Mouse (Mus musculus) adrenal gland, postnatal 10 days (tissue): Measurements from ENCODE around the gene Ltbp4. TPM values are rescaled to one million over a fixed set of nuclear protein-coding genes. Genes with fewer than 3 reads are reported as not detected.

Experiments used
- DNase-seq: peaks from one replicate; pipeline ENCODE4 v3.0.0; 2021; ENCODE audit warnings: mixed read lengths
- total RNA-seq, 2 experiments: library from RNA; stranded (reverse); gene quantifications; 2 replicates each; pipeline ENCODE4 v1.2.3; 2021

Ltbp4 gene
- total RNA-seq, 2 experiments from 2014 or later, result 107 to 111 TPM

DNA sequence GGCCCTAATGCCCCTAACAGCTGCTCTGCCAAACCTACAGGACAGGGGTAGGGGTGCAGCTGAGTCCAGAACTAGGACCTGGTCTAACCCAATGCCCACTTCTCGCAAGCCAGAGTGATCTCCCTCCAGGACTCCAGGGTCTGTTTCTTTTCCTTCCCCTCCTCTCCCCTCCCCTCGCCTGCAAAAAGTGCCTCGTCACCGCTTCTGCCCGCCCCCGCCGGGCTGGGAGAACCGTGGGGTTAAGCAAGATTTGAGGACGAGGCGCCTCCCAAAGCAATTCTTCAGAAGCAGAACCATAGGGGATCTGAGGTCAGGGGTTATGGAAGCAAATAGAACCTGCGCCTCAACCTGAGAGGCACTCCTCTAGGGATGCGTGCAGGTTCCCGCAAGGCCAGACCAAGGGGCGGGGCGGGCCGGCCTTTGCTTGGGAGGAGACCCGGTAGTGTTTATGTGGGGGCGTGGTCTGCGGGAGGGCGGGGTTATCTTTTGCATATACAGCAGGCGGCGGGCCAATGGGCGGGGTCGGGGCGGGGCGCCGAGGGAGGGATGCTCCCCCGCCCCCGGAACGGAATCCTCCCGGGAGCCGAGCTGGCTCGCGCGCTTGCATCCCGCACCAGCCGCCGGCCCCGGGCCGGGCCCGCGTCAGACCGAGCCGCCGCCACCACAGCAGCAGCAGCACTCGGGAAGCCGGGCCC lies 79.1 kb downstream of the Ltbp4 start, which contains the start of gene Numbl:
Numbl (plus strand) TSS at position 229 of the 695 bp plus-strand sequence.
- peak; percentile 97 for DNase-seq

DNA sequence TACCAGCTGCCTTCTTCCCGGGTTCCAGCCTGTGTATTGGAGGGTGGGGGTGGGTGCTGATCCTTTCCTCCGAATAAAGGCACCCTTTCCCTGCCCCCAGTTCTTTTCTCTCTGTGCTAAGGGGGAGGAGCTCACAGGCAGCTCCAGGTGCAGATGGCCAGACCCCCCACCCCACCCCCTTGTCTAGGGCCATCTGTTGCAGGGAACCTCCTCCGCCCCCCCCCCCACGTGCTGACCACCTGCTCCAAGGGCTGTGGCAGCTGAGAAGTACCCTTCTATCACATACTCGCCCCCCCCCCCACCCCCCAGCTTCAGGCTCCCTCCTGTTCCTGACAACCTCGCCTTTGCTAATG lies 79.7 kb downstream of the Ltbp4 start:
- no peak for DNase-seq

DNA sequence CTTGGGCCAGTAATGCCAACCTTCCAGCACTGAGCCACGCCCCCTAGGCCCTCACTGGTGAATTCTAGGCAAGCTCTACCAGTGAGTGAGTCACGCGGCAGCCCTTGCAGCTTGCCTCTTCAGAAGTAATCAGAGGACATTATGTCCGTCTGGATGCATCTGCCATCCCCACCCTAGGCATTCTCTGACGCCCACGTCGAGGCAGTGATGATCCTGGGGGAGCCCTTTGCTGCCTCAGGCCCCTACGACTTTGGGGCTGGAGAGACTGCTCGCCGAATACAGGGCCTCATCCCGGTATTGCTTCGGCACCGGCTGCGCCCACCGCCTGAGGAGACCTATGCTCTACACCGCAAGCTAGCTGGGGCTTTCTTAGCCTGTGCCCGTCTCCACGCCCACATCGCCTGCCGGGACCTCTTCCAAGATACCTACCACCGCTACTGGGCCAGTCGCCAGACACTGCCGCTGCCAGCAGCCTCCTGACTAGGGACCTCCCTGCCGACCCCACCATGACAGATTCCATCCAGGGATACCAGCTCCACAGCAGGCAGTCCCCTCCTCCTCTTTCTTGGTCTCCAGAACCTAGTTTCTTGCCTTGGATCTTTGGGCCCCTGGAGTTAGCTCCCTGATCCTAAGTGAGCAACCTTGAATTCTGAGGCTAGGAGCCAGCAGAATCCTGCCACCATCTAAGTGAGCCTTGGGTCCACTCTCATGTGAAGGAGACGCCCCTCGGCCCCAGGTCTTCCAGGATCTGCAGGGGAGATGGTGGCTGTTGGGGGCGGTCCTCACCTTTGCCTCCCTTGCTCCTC lies 80.2 kb downstream of the Ltbp4 start:
- DNase-seq, result peak; percentile 78

DNA sequence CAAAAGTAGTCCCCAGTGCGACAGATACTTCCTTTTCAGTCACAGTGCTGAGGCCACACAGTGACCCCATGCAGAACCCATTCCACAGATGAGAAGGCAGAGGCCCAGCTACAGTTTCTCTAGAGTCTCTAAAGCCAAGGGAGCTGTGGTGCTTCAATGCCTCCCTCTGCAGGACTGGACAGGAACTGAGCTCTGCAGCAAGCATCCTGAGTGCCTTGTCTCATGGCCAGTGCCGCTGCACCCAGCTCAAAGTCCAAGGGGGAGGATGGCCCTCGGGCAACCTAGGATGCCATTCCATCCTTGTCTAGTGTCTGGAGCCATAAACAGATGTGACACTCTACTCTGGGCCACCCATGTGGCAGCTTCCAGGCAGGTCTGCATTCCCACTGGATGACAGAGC lies 81.8 kb downstream of the Ltbp4 start:
- peak; percentile 20 for DNase-seq

Other genes with a start within 250 kb of the Ltbp4 start
- gene Cyp2f2, start 217.8 kb downstream of the Ltbp4 start, total RNA-seq, result 100 to 1,000 TPM; 291 to 323 TPM
- gene Cyp2t4, start 184.0 kb downstream of the Ltbp4 start, total RNA-seq, result not detected
- 10 to 100 TPM; 88.9 to 90.2 TPM for gene Egln2, start 170.9 kb downstream of the Ltbp4 start, total RNA-seq
- 10 to 100 TPM; 36.1 to 42.0 TPM for gene Rab4b, start 158.8 kb downstream of the Ltbp4 start, total RNA-seq
- not detected for gene Gm21983, start 156.6 kb downstream of the Ltbp4 start, total RNA-seq
- gene Mia, start 156.5 kb downstream of the Ltbp4 start, total RNA-seq, result under 1 TPM in 1 of 2 experiments, not detected in 1; 0.69 TPM
- gene BC024978, start 141.9 kb downstream of the Ltbp4 start, total RNA-seq, result 10 to 100 TPM; 16.1 to 18.1 TPM
- 10 to 100 TPM; 59.6 to 66.9 TPM for gene Snrpa, start 141.4 kb downstream of the Ltbp4 start, total RNA-seq
- 10 to 100 TPM in 1 of 2 experiments, 1 to 10 TPM in 1; 9.6 to 10.5 TPM for gene Itpkc, start 109.0 kb downstream of the Ltbp4 start, total RNA-seq
- 10 to 100 TPM; 33.1 to 36.8 TPM for gene Coq8b, start 104.7 kb downstream of the Ltbp4 start, total RNA-seq
- 10 to 100 TPM; 11.3 to 13.6 TPM for gene Numbl, start 79.3 kb downstream of the Ltbp4 start, total RNA-seq
- gene Shkbp1, start 18.3 kb upstream of the Ltbp4 start, total RNA-seq, result 10 to 100 TPM; 19.6 to 22.9 TPM
- 1 to 10 TPM in 1 of 2 experiments, not detected in 1; 2.5 TPM for gene Gm20479, start 19.7 kb upstream of the Ltbp4 start, total RNA-seq
- under 1 TPM; 0.70 to 0.81 TPM for gene Sptbn4, start 110.0 kb upstream of the Ltbp4 start, total RNA-seq
- 10 to 100 TPM; 83.4 TPM for gene Blvrb, start 110.3 kb upstream of the Ltbp4 start, total RNA-seq
- gene Sertad3, start 136.1 kb upstream of the Ltbp4 start, total RNA-seq, result 10 to 100 TPM; 13.5 to 15.6 TPM
- 10 to 100 TPM; 19.0 to 27.9 TPM for gene Sertad1, start 149.2 kb upstream of the Ltbp4 start, total RNA-seq
- gene Prx, start 161.6 kb upstream of the Ltbp4 start, total RNA-seq, result 1 to 10 TPM; 3.3 to 5.1 TPM
- under 1 TPM; 0.24 to 0.67 TPM for gene Hipk4, start 185.6 kb upstream of the Ltbp4 start, total RNA-seq
- gene Pld3, start 215.5 kb upstream of the Ltbp4 start, total RNA-seq, result 10 to 100 TPM; 84.0 to 86.6 TPM
- 10 to 100 TPM; 14.7 to 25.1 TPM for gene 2310022A10Rik, start 215.5 kb upstream of the Ltbp4 start, total RNA-seq